Mouse (Mus musculus) embryonic facial prominence, embryonic 12.5 days (tissue): Measurements from ENCODE around the gene Erlin1. TPM values are rescaled to one million over a fixed set of nuclear protein-coding genes. Genes with fewer than 3 reads are reported as not detected.

ENCODE experiments used
- ATAC-seq: fragments of 200-750 bp; cut with Nextera tagmentation; 2 replicates; pipeline ENCODE4 v1.8.0; 2017; ENCODE audit not compliant: insufficient number of reproducible peaks, insufficient read depth, low FRiP score, low TSS enrichment
- H3K27ac ChIP-seq: fragments of 300-500 bp; sonication (generic); 2 replicates; pipeline ENCODE4 v1.5.1; 2016; ENCODE audit warnings: mild to moderate bottlenecking
- H3K27me3 ChIP-seq: fragments of 300-500 bp; sonication (generic); 2 replicates; pipeline ENCODE4 v1.6.1; 2016; ENCODE audit warnings: mild to moderate bottlenecking, moderate library complexity
- H3K36me3 ChIP-seq: fragments of 300-500 bp; sonication (generic); 2 replicates; pipeline ENCODE4 v1.6.1; 2016; ENCODE audit warnings: mild to moderate bottlenecking
- H3K4me1 ChIP-seq: fragments of 300-500 bp; sonication (generic); 2 replicates; pipeline ENCODE4 v1.6.1; 2016
- H3K4me2 ChIP-seq: fragments of 300-500 bp; sonication (generic); replicated peaks from 2 replicates; pipeline ENCODE4 v1.6.1; 2016; ENCODE audit warnings: mild to moderate bottlenecking, moderate library complexity
- H3K4me3 ChIP-seq: fragments of 300-500 bp; sonication (generic); 2 replicates; pipeline ENCODE4 v1.5.1; 2016; ENCODE audit warnings: mild to moderate bottlenecking
- H3K9ac ChIP-seq: fragments of 300-500 bp; sonication (generic); 2 replicates; pipeline ENCODE4 v1.6.1; 2016; ENCODE audit warnings: mild to moderate bottlenecking, moderate library complexity
- H3K9me3 ChIP-seq: fragments of 300-500 bp; sonication (generic); 2 replicates; pipeline ENCODE4 v1.6.1; 2016; ENCODE audit warnings: mild to moderate bottlenecking, moderate library complexity
- WGBS: fragments of 180-500 bp; shearing (Covaris S2); methylation state at CpG from one replicate; pipeline ENCODE4 v1.1.7; 2016; 5-methylcytosine and 5-hydroxymethylcytosine counted together
- polyA plus RNA-seq: library from polyadenylated mRNA; unstranded; fragments of >200 nt; fragmentation: Nextera tagmentation; extraction: Ambion mirVana; gene quantifications from 2 replicates; pipeline ENCODE4 v1.2.1, GENCODE M21; 2016

Erlin1 gene
- polyA plus RNA-seq, 1 experiment from 2014 or later: 32.4 TPM

DNA sequence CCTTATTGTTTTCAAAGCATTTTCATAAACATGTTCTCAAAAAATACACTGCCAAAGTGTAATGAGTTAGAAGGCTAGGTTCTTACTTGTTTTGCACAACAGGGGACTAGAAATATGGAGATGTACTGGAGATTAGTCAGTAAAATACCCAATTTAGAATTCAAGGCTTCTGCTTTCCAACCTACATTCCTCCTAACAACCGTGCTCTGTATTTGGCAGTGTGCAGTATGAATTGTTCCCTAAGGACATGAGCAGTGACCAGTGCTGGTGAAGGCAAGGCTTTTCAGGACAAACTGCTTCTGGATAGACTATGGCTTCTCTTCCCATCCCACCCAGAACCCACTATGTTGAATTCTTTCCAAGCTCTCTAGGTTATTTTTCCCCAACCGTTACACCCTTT, 11.3 kb upstream of the Erlin1 start:
- Histone ChIP-seq H3K27ac (no peak overlapping the region), H3K36me3 (peaks cover 51% of the 10 kb centered on the region), H3K27me3 (no peaks in the 10 kb centered on the region), H3K4me1 (no peaks in the 10 kb centered on the region), H3K4me3 (no peak overlapping the region), H3K4me2 (no peak overlapping the region), H3K9me3 (no peaks in the 10 kb centered on the region), H3K9ac (no peak overlapping the region)
- WGBS: 86% methylated on average over 2 of the region's 2 CpGs
- ATAC-seq: no peak

- WGBS: 84% methylated on average over 2 of the region's 2 CpGs
- no peak overlapping the region for H3K4me2 ChIP-seq
- H3K9ac ChIP-seq: no peak overlapping the region
- no peaks in the 10 kb centered on the region for H3K4me1 ChIP-seq
- no peaks in the 10 kb centered on the region for H3K27me3 ChIP-seq
- no peaks in the 10 kb centered on the region for H3K9me3 ChIP-seq
- no peak for ATAC-seq
- H3K4me3 ChIP-seq: no peak overlapping the region
- H3K27ac ChIP-seq: no peak overlapping the region
- H3K36me3 ChIP-seq: peaks cover 59% of the 10 kb centered on the region
Measured at GRCm38 (mm10) chr19:44080023-44080422, 10.4 kb upstream of the Erlin1 start.

DNA sequence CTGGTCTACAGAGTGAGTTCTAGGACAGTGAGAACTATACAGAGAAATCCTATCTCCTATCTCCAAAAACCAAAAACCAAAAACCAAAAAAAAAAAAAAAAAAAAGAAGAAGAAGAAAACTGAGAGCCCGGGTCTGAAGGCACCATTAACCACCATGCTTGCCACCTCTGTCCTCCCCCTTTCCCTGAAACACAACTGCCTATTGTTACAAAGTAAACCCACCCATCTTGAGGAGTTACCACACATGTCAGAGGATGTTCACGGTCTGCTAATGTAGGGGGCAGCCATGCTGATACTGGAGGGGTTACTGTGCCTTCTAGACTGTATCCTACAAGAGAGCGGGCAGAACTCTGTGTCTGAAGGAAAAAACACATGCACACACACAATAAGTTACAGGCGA, 7.4 kb upstream of the Erlin1 start:
- Histone ChIP-seq H3K9me3 (no peaks in the 10 kb centered on the region), H3K9ac (no peak overlapping the region), H3K27ac (no peak overlapping the region), H3K4me3 (no peak overlapping the region), H3K4me2 (no peak overlapping the region), H3K27me3 (no peaks in the 10 kb centered on the region), H3K4me1 (no peaks in the 10 kb centered on the region), H3K36me3 (peaks cover 50% of the 10 kb centered on the region)
- WGBS: 81% methylated on average over 4 of the region's 4 CpGs
- ATAC-seq: no peak

DNA sequence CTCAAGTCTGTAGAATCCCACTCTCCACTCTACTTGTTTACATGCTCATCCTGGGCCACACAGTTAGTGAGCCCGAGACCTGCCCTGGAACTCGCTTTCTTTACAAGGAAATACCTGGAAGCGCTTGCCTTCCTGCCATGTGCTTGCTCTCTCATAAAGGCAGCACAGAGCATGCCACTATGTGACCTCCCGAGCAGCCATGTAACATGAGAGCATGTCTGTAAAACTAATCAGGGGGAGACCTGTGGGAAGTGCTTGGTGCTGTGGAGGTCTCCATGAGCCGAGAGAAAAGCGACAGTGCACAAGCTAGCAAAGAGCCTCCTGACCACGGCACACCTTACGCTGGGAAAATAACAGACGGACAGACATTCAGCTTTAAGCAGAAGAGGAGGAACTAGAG, 6.9 kb upstream of the Erlin1 start:
- H3K9me3 ChIP-seq: no peaks in the 10 kb centered on the region
- 64% methylated on average over 9 of the region's 9 CpGs for WGBS
- peaks cover 50% of the 10 kb centered on the region for H3K36me3 ChIP-seq
- ATAC-seq: no peak
- H3K27ac ChIP-seq: no peak overlapping the region
- no peak overlapping the region for H3K4me2 ChIP-seq
- H3K4me1 ChIP-seq: no peaks in the 10 kb centered on the region
- no peaks in the 10 kb centered on the region for H3K27me3 ChIP-seq
- H3K9ac ChIP-seq: no peak overlapping the region
- no peak overlapping the region for H3K4me3 ChIP-seq

- Histone ChIP-seq H3K27ac (no peak overlapping the region), H3K9ac (no peak overlapping the region), H3K4me3 (no peak overlapping the region), H3K9me3 (no peaks in the 10 kb centered on the region), H3K36me3 (peaks cover 41% of the 10 kb centered on the region), H3K4me1 (no peaks in the 10 kb centered on the region), H3K4me2 (no peak overlapping the region), H3K27me3 (no peaks in the 10 kb centered on the region)
- WGBS: 79% methylated on average over 11 of the region's 11 CpGs
- ATAC-seq: no peak
Measured at GRCm38 (mm10) chr19:44074986-44075385, 5.4 kb upstream of the Erlin1 start.

DNA sequence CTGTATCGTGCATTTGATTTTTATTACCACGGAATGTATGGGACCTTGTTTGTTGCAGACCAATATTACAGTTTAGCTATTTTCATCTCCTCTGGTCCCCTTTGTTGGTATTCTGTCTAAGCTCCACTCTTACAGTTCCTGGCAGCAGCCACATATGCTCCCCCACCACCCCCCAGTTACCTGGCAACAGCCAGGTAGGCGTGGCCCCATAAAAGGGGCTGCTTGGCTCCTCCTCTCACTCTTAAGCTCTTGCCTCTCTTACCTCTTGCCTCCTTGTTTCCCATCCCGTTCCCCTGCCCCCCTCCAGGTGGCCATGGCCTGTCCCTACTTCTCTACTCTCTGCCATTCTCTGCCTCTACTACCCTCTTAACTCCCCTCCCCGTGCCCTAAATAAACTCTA, 1.6 kb upstream of the Erlin1 start:
- Histone ChIP-seq H3K4me1 (peaks cover 7% of the 10 kb centered on the region; the same call in 1 of the 2 replicates), H3K36me3 (peaks cover 16% of the 10 kb centered on the region), H3K9me3 (no peaks in the 10 kb centered on the region), H3K4me2 (no peak overlapping the region), H3K27me3 (no peaks in the 10 kb centered on the region), H3K27ac (no peak overlapping the region), H3K9ac (no peak overlapping the region), H3K4me3 (no peak overlapping the region)
- no peak for ATAC-seq
- 67% methylated on average over 5 of the region's 5 CpGs for WGBS

DNA sequence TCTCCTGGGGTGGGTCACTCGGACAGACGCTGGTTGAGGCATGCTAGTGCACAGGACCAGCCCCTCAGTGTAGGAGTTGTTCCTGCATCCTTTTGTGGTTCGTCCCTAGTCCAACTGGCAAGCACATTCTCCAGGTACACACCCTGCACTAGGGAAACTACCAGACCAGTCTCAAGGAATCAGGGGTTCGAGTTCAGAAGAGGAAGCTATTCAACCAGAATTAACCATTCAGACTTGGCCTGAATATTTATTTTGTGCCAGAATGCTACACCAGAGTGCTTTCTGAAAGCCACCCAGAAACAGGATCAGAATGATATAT, 288 bp upstream of the Erlin1 start:
- H3K4me2 ChIP-seq: peak overlapping the region; percentile 82
- no peaks in the 10 kb centered on the region for H3K27me3 ChIP-seq
- H3K4me1 ChIP-seq: peaks cover 7% of the 10 kb centered on the region; the same call in 1 of the 2 replicates
- 6% methylated on average over 4 of the region's 4 CpGs for WGBS
- ATAC-seq: no peak
- H3K9me3 ChIP-seq: no peaks in the 10 kb centered on the region
- peak overlapping the region; percentile 79 for H3K9ac ChIP-seq
- peak overlapping the region; percentile 61 for H3K4me3 ChIP-seq
- H3K36me3 ChIP-seq: peaks cover 4% of the 10 kb centered on the region
- H3K27ac ChIP-seq: peak overlapping the region; percentile 33; the same call in 1 of the 2 replicates

GRCm38 (mm10) chr19:44068232-44068631, 1.4 kb downstream of the Erlin1 start:
- no peak overlapping the region for H3K9ac ChIP-seq
- peaks cover 7% of the 10 kb centered on the region; the same call in 1 of the 2 replicates for H3K4me1 ChIP-seq
- peak overlapping the region; percentile 82; the same call in 1 of the 2 replicates for H3K4me2 ChIP-seq
- peak overlapping the region; percentile 61; the same call in 1 of the 2 replicates for H3K4me3 ChIP-seq
- no peak for ATAC-seq
- no peak overlapping the region for H3K27ac ChIP-seq
- WGBS: 77% methylated on average over 4 of the region's 4 CpGs
- H3K9me3 ChIP-seq: no peaks in the 10 kb centered on the region
- H3K27me3 ChIP-seq: no peaks in the 10 kb centered on the region
- peaks cover 3% of the 10 kb centered on the region for H3K36me3 ChIP-seq

- no peak overlapping the region for H3K4me2 ChIP-seq
- H3K27me3 ChIP-seq: no peaks in the 10 kb centered on the region
- 73% methylated on average over 9 of the region's 9 CpGs for WGBS
- H3K36me3 ChIP-seq: no peaks in the 10 kb centered on the region
- no peaks in the 10 kb centered on the region for H3K9me3 ChIP-seq
- H3K27ac ChIP-seq: no peak overlapping the region
- peaks cover 7% of the 10 kb centered on the region; the same call in 1 of the 2 replicates for H3K4me1 ChIP-seq
- no peak overlapping the region for H3K4me3 ChIP-seq
- ATAC-seq: no peak
- no peak overlapping the region for H3K9ac ChIP-seq
Measured at GRCm38 (mm10) chr19:44067323-44068049, 2.1 kb downstream of the Erlin1 start.

DNA sequence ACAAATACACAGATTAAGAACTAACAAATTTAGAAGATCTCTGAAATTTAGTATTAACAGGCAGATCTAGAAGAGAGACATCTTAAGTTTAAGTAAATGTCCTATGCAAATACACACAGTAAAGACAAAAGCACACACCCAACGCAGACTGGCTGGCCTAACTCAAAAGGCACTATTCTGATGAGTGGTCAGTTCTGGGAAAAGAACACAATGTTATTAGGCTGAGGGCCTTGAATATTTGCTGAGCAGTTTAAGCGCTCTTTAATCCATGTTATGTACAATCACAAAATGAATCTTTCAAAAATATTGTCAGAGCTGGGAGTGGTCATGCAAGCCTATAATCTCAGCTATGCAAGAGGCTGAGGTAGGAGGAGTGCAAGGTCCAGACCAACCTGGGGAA, 4.9 kb downstream of the Erlin1 start:
- WGBS: 99% methylated on average over 2 of the region's 2 CpGs
- H3K4me1 ChIP-seq: peaks cover 7% of the 10 kb centered on the region; the same call in 1 of the 2 replicates
- no peak overlapping the region for H3K9ac ChIP-seq
- H3K9me3 ChIP-seq: no peaks in the 10 kb centered on the region
- no peak overlapping the region for H3K4me2 ChIP-seq
- 0 out of 2 replicates have a peak, but pooled peaks cover 10% of the 10 kb centered on the region for H3K36me3 ChIP-seq
- H3K27ac ChIP-seq: no peak overlapping the region
- no peak overlapping the region for H3K4me3 ChIP-seq
- no peaks in the 10 kb centered on the region for H3K27me3 ChIP-seq
- no peak for ATAC-seq

DNA sequence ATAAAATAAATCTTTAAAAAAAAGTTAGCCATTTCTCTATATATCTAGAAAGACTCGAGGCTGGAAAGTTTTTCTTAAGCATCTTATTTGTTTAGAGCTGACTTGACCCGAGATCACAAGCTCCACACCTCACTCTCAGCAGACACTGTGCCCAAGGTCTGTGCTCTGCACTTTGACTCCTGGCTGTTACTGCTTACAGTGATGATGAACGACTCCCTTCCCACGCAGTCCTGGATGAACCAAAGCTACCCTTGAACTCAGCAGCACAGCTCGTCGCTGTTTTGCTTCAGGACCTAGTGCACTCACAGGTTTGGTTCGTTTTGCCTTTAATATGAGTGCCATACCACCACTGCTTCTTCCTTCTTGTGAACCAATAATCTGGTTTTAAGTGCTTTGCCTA, 5.8 kb downstream of the Erlin1 start:
- Histone ChIP-seq H3K9ac (no peak overlapping the region), H3K4me1 (peaks cover 7% of the 10 kb centered on the region; the same call in 1 of the 2 replicates), H3K4me2 (no peak overlapping the region), H3K36me3 (0 out of 2 replicates have a peak, but pooled peaks cover 17% of the 10 kb centered on the region), H3K27ac (no peak overlapping the region), H3K9me3 (no peaks in the 10 kb centered on the region), H3K27me3 (no peaks in the 10 kb centered on the region), H3K4me3 (no peak overlapping the region)
- 84% methylated on average over 7 of the region's 7 CpGs for WGBS
- no peak for ATAC-seq

GRCm38 (mm10) chr19:44060226-44060625, 9.4 kb downstream of the Erlin1 start:
- ATAC-seq: no peak
- no peaks in the 10 kb centered on the region for H3K9me3 ChIP-seq
- H3K4me3 ChIP-seq: no peak overlapping the region
- no peak overlapping the region for H3K4me2 ChIP-seq
- H3K27ac ChIP-seq: no peak overlapping the region
- no peaks in the 10 kb centered on the region for H3K4me1 ChIP-seq
- no peak overlapping the region for H3K9ac ChIP-seq
- no peaks in the 10 kb centered on the region for H3K27me3 ChIP-seq
- peaks cover 32% of the 10 kb centered on the region; the same call in 1 of the 2 replicates for H3K36me3 ChIP-seq
- 89% methylated on average over 3 of the region's 3 CpGs for WGBS
